Mouse (Mus musculus): ENCODE results near the gene 1700003F12Rik.

DNA sequence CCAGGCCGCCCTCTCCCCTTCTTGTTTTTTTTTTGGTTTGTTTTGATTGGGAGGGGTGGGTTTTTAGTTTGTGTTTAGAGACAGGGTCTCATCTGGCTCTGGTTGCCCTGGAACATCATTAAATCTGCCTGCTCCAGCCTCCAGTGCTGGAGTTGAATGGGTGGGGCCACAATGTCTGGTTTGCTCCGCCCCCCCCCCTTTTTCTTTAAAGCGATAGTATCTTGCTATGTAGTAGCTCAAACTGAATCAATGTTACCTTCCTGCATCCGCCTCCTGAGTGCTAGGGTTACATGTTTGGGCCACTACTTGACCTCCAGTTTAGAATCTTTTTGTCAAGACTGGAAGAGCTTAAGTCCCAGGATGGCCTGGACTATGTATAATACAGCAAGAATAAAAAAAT, 24.4 kb downstream of the 1700003F12Rik start:
- TF ChIP-seq CTCF (IDR thresholded peaks at IDR 0.05; ENCODE audit: borderline replicate concordance, control insufficient read depth, extremely low read depth, insufficient read depth, low read length, poor library complexity) (no peak), POLR2A (IDR thresholded peaks at IDR 0.05; ENCODE audit: control insufficient read depth, extremely low read depth, insufficient read depth, low read length, poor library complexity) (no peak)
